Mouse (Mus musculus) lung, postnatal 0 days (tissue): ENCODE data around the gene Bcas1.

Experiments
- CTCF ChIP-seq: IDR thresholded peaks from 2 replicates; pipeline ENCODE4 v1.5.1; 2016; ENCODE audit warnings: antibody characterized with exemption, mild to moderate bottlenecking
- EP300 ChIP-seq: IDR thresholded peaks from 2 replicates; pipeline ENCODE4 v1.6.1; 2016; ENCODE audit warnings: antibody characterized with exemption, mild to moderate bottlenecking, control low read depth

DNA sequence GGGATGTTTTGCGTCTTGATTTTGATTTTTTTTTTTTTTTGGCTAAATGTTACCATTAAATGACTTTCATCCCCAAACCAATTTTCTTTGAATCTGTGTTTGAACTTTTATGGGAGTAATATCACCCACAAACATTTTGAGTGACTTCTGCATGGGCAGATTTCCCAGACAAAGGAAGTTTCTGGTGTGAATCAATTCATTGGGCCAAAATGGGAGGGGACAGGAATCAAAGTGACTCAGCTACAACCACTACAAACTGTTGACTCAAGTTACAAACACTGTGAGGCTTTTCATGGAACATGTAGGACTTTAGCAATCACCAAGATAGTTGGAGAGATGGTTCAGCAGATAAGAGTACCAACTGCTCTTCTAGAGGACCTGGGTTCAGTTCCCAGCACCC is 42.9 kb downstream of the Bcas1 start:
- TF ChIP-seq CTCF = no peak
- no peak for TF ChIP-seq EP300
